Mouse (Mus musculus) midbrain, postnatal 0 days (tissue): ENCODE results near the gene Lrrc75a. TPM values are rescaled to one million over a fixed set of nuclear protein-coding genes. Genes with fewer than 3 reads are reported as not detected.

Experiments used
- ATAC-seq: fragments of 200-750 bp; cut with Nextera tagmentation; 2 replicates; pipeline ENCODE4 v1.8.0; 2017; ENCODE audit warnings: moderate number of reproducible peaks, mild to moderate bottlenecking, moderate TSS enrichment, moderate library complexity; ENCODE audit not compliant: low FRiP score
- DNase-seq: peaks from one replicate; pipeline ENCODE4 v3.0.0-alpha.2; 2015; ENCODE audit warnings: low spot score
- H3K27ac ChIP-seq: fragments of 300-500 bp; sonication (generic); 2 replicates; pipeline ENCODE4 v1.5.1; 2014; ENCODE audit warnings: low read depth, mild to moderate bottlenecking, low read length, mixed read lengths
- H3K27me3 ChIP-seq: fragments of 300-500 bp; sonication (generic); 2 replicates; pipeline ENCODE4 v1.6.1; 2014; ENCODE audit warnings: low read length, control low read depth, mixed read lengths; ENCODE audit not compliant: insufficient read depth
- H3K36me3 ChIP-seq: fragments of 300-500 bp; sonication (generic); 2 replicates; pipeline ENCODE4 v1.6.1; 2014; ENCODE audit warnings: low read length, control low read depth, mixed read lengths; ENCODE audit not compliant: insufficient read depth
- H3K4me1 ChIP-seq: fragments of 300-500 bp; sonication (generic); 2 replicates; pipeline ENCODE4 v1.6.1; 2014; ENCODE audit warnings: mild to moderate bottlenecking, control low read depth, antibody characterized with exemption, low read length, mixed read lengths; ENCODE audit not compliant: insufficient read depth
- H3K4me2 ChIP-seq: fragments of 300-500 bp; sonication (generic); 2 replicates; pipeline ENCODE4 v1.6.1; 2014; ENCODE audit warnings: low read depth, mild to moderate bottlenecking, low read length, mixed read lengths; ENCODE audit not compliant: poor library complexity, severe bottlenecking
- H3K4me3 ChIP-seq: fragments of 300-500 bp; sonication (generic); 2 replicates; pipeline ENCODE4 v1.5.1; 2014; ENCODE audit warnings: low read depth, mild to moderate bottlenecking, low read length, moderate library complexity
- H3K9ac ChIP-seq: fragments of 300-500 bp; sonication (generic); replicated peaks from 2 replicates; pipeline ENCODE4 v1.6.1; 2014; ENCODE audit warnings: mild to moderate bottlenecking, low read length, moderate library complexity, mixed read lengths; ENCODE audit not compliant: poor library complexity, severe bottlenecking
- H3K9me3 ChIP-seq: fragments of 300-500 bp; sonication (generic); 2 replicates; pipeline ENCODE4 v1.6.1; 2016; ENCODE audit warnings: low read length, control low read depth
- CTCF ChIP-seq: IDR thresholded peaks from 2 replicates; pipeline ENCODE4 v1.5.1; 2016; ENCODE audit warnings: antibody characterized with exemption, mild to moderate bottlenecking
- WGBS: fragments of 180-500 bp; shearing (Covaris S2); extraction: QIAGEN DNeasy Blood & Tissue Kit; methylation state at CpG from one replicate; pipeline ENCODE4 v1.1.7; 2014; 5-methylcytosine and 5-hydroxymethylcytosine counted together
- polyA plus RNA-seq: library from polyadenylated mRNA; unstranded; fragments of >200 nt; fragmentation: Nextera tagmentation; extraction: Ambion mirVana; gene quantifications from 2 replicates; pipeline ENCODE4 v1.2.1, GENCODE M21; 2015
- total RNA-seq: library from RNA; depleted of rRNA; stranded (reverse); fragments of >200 nt; gene quantifications from 2 replicates; pipeline ENCODE4 v1.2.3, GENCODE M21; 2014

Gene Lrrc75a
- total and polyA plus RNA-seq, 2 experiments from 2014 or later = 7.4 to 25.9 TPM

GRCm38 (mm10) chr11:62583031-62583430 lies 65.3 kb downstream of the Lrrc75a start:
- H3K27me3 ChIP-seq = no peaks in the 10 kb centered on the region
- H3K27ac ChIP-seq = no peak overlapping the region
- H3K4me1 ChIP-seq = no peaks in the 10 kb centered on the region
- ATAC-seq (no peak), DNase-seq (no peak)
- no peak overlapping the region for H3K9ac ChIP-seq
- whole genome bisulfite sequencing = 49% methylated on average over 6 of the region's 6 CpGs
- no peaks in the 10 kb centered on the region for H3K9me3 ChIP-seq
- no peak for TF ChIP-seq CTCF
- peaks cover 21% of the 10 kb centered on the region for H3K36me3 ChIP-seq
- H3K4me3 ChIP-seq = no peak overlapping the region
- no peak overlapping the region for H3K4me2 ChIP-seq

- TF ChIP-seq CTCF = no peak
- DNase-seq = no peak
- H3K36me3 ChIP-seq = 0 out of 2 replicates have a peak, but pooled peaks cover 7% of the 10 kb centered on the region
- 0 out of 2 replicates have a peak, but pooled peaks have one; percentile 1 for ATAC-seq
- H3K4me2 ChIP-seq = peak overlapping the region; percentile 94
- peak overlapping the region; percentile 51 for H3K4me3 ChIP-seq
- H3K27me3 ChIP-seq = no peaks in the 10 kb centered on the region
- peaks cover 9% of the 10 kb centered on the region; the same call in 1 of the 2 replicates for H3K4me1 ChIP-seq
- peak overlapping the region; percentile 85 for H3K27ac ChIP-seq
- 55% methylated on average over 16 of the region's 16 CpGs for WGBS
- H3K9ac ChIP-seq = peak overlapping the region; percentile 66
- no peaks in the 10 kb centered on the region for H3K9me3 ChIP-seq
Measured at GRCm38 (mm10) chr11:62576530-62577152, 71.7 kb downstream of the Lrrc75a start.

GRCm38 (mm10) chr11:62575659-62576438 lies 72.5 kb downstream of the Lrrc75a start:
- 0 out of 2 replicates have a peak, but pooled peaks cover 7% of the 10 kb centered on the region for H3K36me3 ChIP-seq
- WGBS = 2% methylated on average over 27 of the region's 27 CpGs
- DNase-seq (peak; percentile 70), ATAC-seq (peak; percentile 72)
- H3K27me3 ChIP-seq = no peaks in the 10 kb centered on the region
- H3K4me2 ChIP-seq = peak overlapping the region; percentile 94
- H3K9ac ChIP-seq = peak overlapping the region; percentile 66
- TF ChIP-seq CTCF = no peak
- H3K4me3 ChIP-seq = peak overlapping the region; percentile 51
- H3K4me1 ChIP-seq = peaks cover 9% of the 10 kb centered on the region; the same call in 1 of the 2 replicates
- peak overlapping the region; percentile 85 for H3K27ac ChIP-seq
- H3K9me3 ChIP-seq = no peaks in the 10 kb centered on the region

- 2% methylated on average over 9 of the region's 9 CpGs for WGBS
Measured at GRCm38 (mm10) chr11:62575297-62575658, 73.0 kb downstream of the Lrrc75a start.

GRCm38 (mm10) chr11:62574703-62575085 lies 73.6 kb downstream of the Lrrc75a start:
- H3K4me1 ChIP-seq = peaks cover 9% of the 10 kb centered on the region; the same call in 1 of the 2 replicates
- no peak overlapping the region for H3K9ac ChIP-seq
- WGBS = 83% methylated on average over 4 of the region's 4 CpGs
- H3K36me3 ChIP-seq = 0 out of 2 replicates have a peak, but pooled peaks cover 7% of the 10 kb centered on the region
- no peaks in the 10 kb centered on the region for H3K27me3 ChIP-seq
- DNase-seq = no peak
- peak overlapping the region; percentile 94; the same call in 1 of the 2 replicates for H3K4me2 ChIP-seq
- H3K9me3 ChIP-seq = no peaks in the 10 kb centered on the region
- H3K27ac ChIP-seq = peak overlapping the region; percentile 85
- TF ChIP-seq CTCF = no peak
- H3K4me3 ChIP-seq = no peak overlapping the region; the same call in 1 of the 2 replicates
- ATAC-seq = no peak

More at GRCm38 (mm10) chr11:62575297-62575658, 73.0 kb downstream of the Lrrc75a start:
- H3K27ac ChIP-seq = peak overlapping the region; percentile 85
- DNase-seq = peak; percentile 90
- peak; percentile 96 for TF ChIP-seq CTCF
- peak overlapping the region; percentile 51 for H3K4me3 ChIP-seq
- peak overlapping the region; percentile 94 for H3K4me2 ChIP-seq
- H3K27me3 ChIP-seq = no peaks in the 10 kb centered on the region
- ATAC-seq = peak; percentile 79
- peaks cover 9% of the 10 kb centered on the region; the same call in 1 of the 2 replicates for H3K4me1 ChIP-seq
- peak overlapping the region; percentile 66 for H3K9ac ChIP-seq
- H3K36me3 ChIP-seq = 0 out of 2 replicates have a peak, but pooled peaks cover 7% of the 10 kb centered on the region
- H3K9me3 ChIP-seq = no peaks in the 10 kb centered on the region
